Comparison of ENCODE assay signal across 9 mouse cellular contexts in genomic region chr1:193153561-193153960, GRCm38 (mm10). TPM values are rescaled to one million over a fixed set of nuclear protein-coding genes. Genes with fewer than 3 reads are reported as not detected.
A peak's percentile ranks its signal among the peaks of the same experiment; 100 is the strongest.
DNase-seq lines count a peak whose midpoint lies in the region; ATAC-seq and TF ChIP-seq lines count a peak whose summit lies in the region.
"Had no signal": no experiment of that assay in that cellular context is flagged by ENCODE, and none has a peak within 500 bp of the region (broad histone marks: within the 10 kb centered on the region; RNA-seq: fewer than 3 reads in every experiment).

No protein-coding gene starts in this region.

- no peak for TF ChIP-seq CTCF in kidney, postnatal 0 days (IDR thresholded peaks at IDR 0.05; ENCODE audit: low read depth)
- no peak for TF ChIP-seq CTCF in lung, postnatal 0 days (IDR thresholded peaks at IDR 0.05)

- ATAC-seq in heart, embryonic 16.5 days (replicated peaks; ENCODE audit: extremely low read depth, insufficient read depth, low FRiP score) = no peak
- ATAC-seq in embryonic facial prominence, embryonic 12.5 days (ENCODE audit: insufficient number of reproducible peaks, insufficient read depth, low FRiP score, low TSS enrichment) = no peak
- no peak for ATAC-seq in kidney, postnatal 0 days (replicated peaks; ENCODE audit: low FRiP score, low read depth)
- peak; percentile 69 for ATAC-seq in lung, postnatal 0 days

- peaks cover 3% of the 10 kb centered on the region; the same call in 1 of the 2 replicates for H3K27me3 ChIP-seq in heart, embryonic 16.5 days (ENCODE audit: control insufficient read depth, insufficient read depth, low read length)
- H3K27me3 ChIP-seq in embryonic facial prominence, embryonic 12.5 days = peaks cover 46% of the 10 kb centered on the region
- no peaks in the 10 kb centered on the region for H3K27me3 ChIP-seq in kidney, postnatal 0 days (ENCODE audit: insufficient read depth, low read length)
- peaks cover 15% of the 10 kb centered on the region; the same call in 1 of the 2 replicates for H3K27me3 ChIP-seq in lung, postnatal 0 days (replicated peaks; ENCODE audit: insufficient read depth, low read length)

- 38% methylated on average over 16 of the region's 16 CpGs for WGBS in heart, embryonic 16.5 days
- 21% methylated on average over 16 of the region's 16 CpGs for WGBS in embryonic facial prominence, embryonic 12.5 days
- WGBS in kidney, postnatal 0 days = 12% methylated on average over 16 of the region's 16 CpGs
- 28% methylated on average over 16 of the region's 16 CpGs for WGBS in lung, postnatal 0 days

- H3K4me3 ChIP-seq in heart, embryonic 16.5 days (ENCODE audit: low read length) = peak overlapping the region; percentile 52
- H3K4me3 ChIP-seq in embryonic facial prominence, embryonic 12.5 days = peak overlapping the region; percentile 38
- H3K4me3 ChIP-seq in kidney, postnatal 0 days (replicated peaks; ENCODE audit: low read depth, low read length) = peak overlapping the region; percentile 49
- peak overlapping the region; percentile 43 for H3K4me3 ChIP-seq in lung, postnatal 0 days (ENCODE audit: low read depth, low read length)

- no peak for TF ChIP-seq EP300 in lung, postnatal 0 days (IDR thresholded peaks at IDR 0.05)

- H3K4me1 ChIP-seq in heart, embryonic 16.5 days (ENCODE audit: control insufficient read depth, insufficient read depth, low read length) = peaks cover 14% of the 10 kb centered on the region
- peaks cover 30% of the 10 kb centered on the region for H3K4me1 ChIP-seq in embryonic facial prominence, embryonic 12.5 days
- H3K4me1 ChIP-seq in kidney, postnatal 0 days (replicated peaks; ENCODE audit: insufficient read depth, low read length) = peaks cover 3% of the 10 kb centered on the region; the same call in 1 of the 2 replicates
- no peaks in the 10 kb centered on the region for H3K4me1 ChIP-seq in lung, postnatal 0 days (ENCODE audit: insufficient read depth, low read depth, low read length)

- no peaks in the 10 kb centered on the region for H3K36me3 ChIP-seq in heart, embryonic 16.5 days (ENCODE audit: control insufficient read depth, insufficient read depth)
- H3K36me3 ChIP-seq in embryonic facial prominence, embryonic 12.5 days = no peaks in the 10 kb centered on the region
- H3K36me3 ChIP-seq in kidney, postnatal 0 days (ENCODE audit: insufficient read depth, low read length) = no peaks in the 10 kb centered on the region
- H3K36me3 ChIP-seq in lung, postnatal 0 days (ENCODE audit: insufficient read depth, low read length) = no peaks in the 10 kb centered on the region
- H3K36me3 ChIP-seq: G1E had no signal

- H3K9me3 ChIP-seq in heart, embryonic 16.5 days (replicated peaks; ENCODE audit: control insufficient read depth, low read length) = no peaks in the 10 kb centered on the region
- no peaks in the 10 kb centered on the region for H3K9me3 ChIP-seq in embryonic facial prominence, embryonic 12.5 days
- H3K9me3 ChIP-seq in kidney, postnatal 0 days (replicated peaks; ENCODE audit: low read length) = no peaks in the 10 kb centered on the region
- no peaks in the 10 kb centered on the region for H3K9me3 ChIP-seq in lung, postnatal 0 days (ENCODE audit: low read length)
- H3K9me3 ChIP-seq: G1E had no signal

- DNase-seq in heart, adult 11 months = no peak
- DNase-seq in kidney, postnatal 0 days (ENCODE audit: low spot score) = no peak
- DNase-seq in lung, postnatal 0 days (ENCODE audit: low spot score) = peak; percentile 48
- DNase-seq in Muller cell, postnatal 12 days (ENCODE audit: inconsistent ontology term) = no peak
- no peak for DNase-seq in cerebellum, adult 8-10 months
- DNase-seq in cerebellum, postnatal 36 days = no peak

- H3K9ac ChIP-seq in heart, embryonic 16.5 days (ENCODE audit: low read length) = peak overlapping the region; percentile 64
- H3K9ac ChIP-seq in embryonic facial prominence, embryonic 12.5 days = peak overlapping the region; percentile 36; the same call in 1 of the 2 replicates
- peak overlapping the region; percentile 55 for H3K9ac ChIP-seq in kidney, postnatal 0 days (ENCODE audit: low read depth, low read length)
- H3K9ac ChIP-seq in lung, postnatal 0 days (replicated peaks; ENCODE audit: low read depth) = peak overlapping the region; percentile 24

- H3K4me2 ChIP-seq in heart, embryonic 16.5 days (ENCODE audit: low read depth, low read length) = peak overlapping the region; percentile 80
- peak overlapping the region; percentile 52 for H3K4me2 ChIP-seq in embryonic facial prominence, embryonic 12.5 days (replicated peaks)
- H3K4me2 ChIP-seq in kidney, postnatal 0 days (ENCODE audit: low read length) = peak overlapping the region; percentile 69
- H3K4me2 ChIP-seq in lung, postnatal 0 days (replicated peaks; ENCODE audit: low read depth, low read length) = peak overlapping the region; percentile 55

- no peak overlapping the region for H3K27ac ChIP-seq in heart, embryonic 16.5 days (ENCODE audit: low read length)
- no peak overlapping the region for H3K27ac ChIP-seq in embryonic facial prominence, embryonic 12.5 days
- H3K27ac ChIP-seq in kidney, postnatal 0 days = peak overlapping the region; percentile 68
- peak overlapping the region; percentile 72 for H3K27ac ChIP-seq in lung, postnatal 0 days (ENCODE audit: low read length)

RNA-seq across cellular contexts. Expression of gene Irf6, which starts 0.7 kb away (rescaled TPM):
- polyA plus RNA-seq in heart, embryonic 16.5 days (2015; fragmentation: Nextera tagmentation; extraction: Ambion mirVana) = 5.3 and 5.6 TPM in 2 replicates
- 17.3 and 18.3 TPM in 2 replicates for polyA plus RNA-seq in embryonic facial prominence, embryonic 12.5 days (2016; fragmentation: Nextera tagmentation; extraction: Ambion mirVana)
- 17.2 and 17.3 TPM in 2 replicates for polyA plus RNA-seq in kidney, postnatal 0 days (2015; fragmentation: Nextera tagmentation; extraction: Ambion mirVana)
- 14.3 and 17.0 TPM in 2 replicates for polyA plus RNA-seq in lung, postnatal 0 days (2015; fragmentation: Nextera tagmentation; extraction: Ambion mirVana)

RNA-seq across cellular contexts. Expression of gene A130010J15Rik, which starts 14.3 kb away (rescaled TPM):
- 11.5 and 11.7 TPM in 2 replicates for polyA plus RNA-seq in heart, embryonic 16.5 days (2015; fragmentation: Nextera tagmentation; extraction: Ambion mirVana)
- polyA plus RNA-seq in embryonic facial prominence, embryonic 12.5 days (2016; fragmentation: Nextera tagmentation; extraction: Ambion mirVana) = 16.3 and 18.1 TPM in 2 replicates
- polyA plus RNA-seq in kidney, postnatal 0 days (2015; fragmentation: Nextera tagmentation; extraction: Ambion mirVana) = 10.7 and 12.5 TPM in 2 replicates
- 8.3 and 8.4 TPM in 2 replicates for polyA plus RNA-seq in lung, postnatal 0 days (2015; fragmentation: Nextera tagmentation; extraction: Ambion mirVana)

RNA-seq across cellular contexts. Expression of gene Diexf, which starts 23.5 kb away (rescaled TPM):
- 5.6 and 7.3 TPM in 2 replicates for polyA plus RNA-seq in heart, embryonic 16.5 days (2015; fragmentation: Nextera tagmentation; extraction: Ambion mirVana)
- 9.0 and 10.4 TPM in 2 replicates for polyA plus RNA-seq in embryonic facial prominence, embryonic 12.5 days (2016; fragmentation: Nextera tagmentation; extraction: Ambion mirVana)
- polyA plus RNA-seq in kidney, postnatal 0 days (2015; fragmentation: Nextera tagmentation; extraction: Ambion mirVana) = 3.6 and 4.0 TPM in 2 replicates
- polyA plus RNA-seq in lung, postnatal 0 days (2015; fragmentation: Nextera tagmentation; extraction: Ambion mirVana) = 2.5 and 2.9 TPM in 2 replicates

RNA-seq across cellular contexts. Expression of gene Traf3ip3, which starts 47.9 kb away (rescaled TPM):
- polyA plus RNA-seq in heart, embryonic 16.5 days (2015; fragmentation: Nextera tagmentation; extraction: Ambion mirVana) = 5.9 and 13.3 TPM in 2 replicates
- 3.9 and 4.0 TPM in 2 replicates for polyA plus RNA-seq in embryonic facial prominence, embryonic 12.5 days (2016; fragmentation: Nextera tagmentation; extraction: Ambion mirVana)
- polyA plus RNA-seq in kidney, postnatal 0 days (2015; fragmentation: Nextera tagmentation; extraction: Ambion mirVana) = 1.4 and 1.7 TPM in 2 replicates
- polyA plus RNA-seq in lung, postnatal 0 days (2015; fragmentation: Nextera tagmentation; extraction: Ambion mirVana) = 3.0 and 3.6 TPM in 2 replicates

RNA-seq across cellular contexts. Expression of gene Lamb3, which starts 53.9 kb away (rescaled TPM):
- polyA plus RNA-seq in heart, embryonic 16.5 days (2015; fragmentation: Nextera tagmentation; extraction: Ambion mirVana) = 9.6 and 11.6 TPM in 2 replicates
- 2.0 and 2.2 TPM in 2 replicates for polyA plus RNA-seq in embryonic facial prominence, embryonic 12.5 days (2016; fragmentation: Nextera tagmentation; extraction: Ambion mirVana)
- 1.6 and 1.9 TPM in 2 replicates for polyA plus RNA-seq in kidney, postnatal 0 days (2015; fragmentation: Nextera tagmentation; extraction: Ambion mirVana)
- polyA plus RNA-seq in lung, postnatal 0 days (2015; fragmentation: Nextera tagmentation; extraction: Ambion mirVana) = 62.8 and 63.1 TPM in 2 replicates

Comparison
In these comparisons a context has a peak if more than half of its experiments do, and no peak if none do; other contexts are left out.
1. H3K27ac ChIP-seq: peak in kidney, postnatal 0 days (single experiment) and lung, postnatal 0 days (single experiment); none in heart, embryonic 16.5 days (single experiment) and embryonic facial prominence, embryonic 12.5 days (single experiment).
2. Peak in every context shown above with its lines, with median percentiles within 50 percentile points of each other: H3K4me2 ChIP-seq, H3K4me3 ChIP-seq and H3K9ac ChIP-seq.